Mouse (Mus musculus) left cerebral cortex, adult 9 months (tissue): ENCODE measurements around the gene Bicdl2.

Source experiments
- DNase-seq, 2 experiments: peaks; one replicate each; pipeline ENCODE4 v3.0.0; 2022; ENCODE audit warnings: low spot score in 2 of 2

The Bicdl2 gene

GRCm38 (mm10) chr17:23706212-23706611 lies 45.9 kb downstream of the Bicdl2 start:
- DNase-seq = peak in 1 of 2 experiments; percentile 77

GRCm38 (mm10) chr17:23717003-23717402 lies 56.7 kb downstream of the Bicdl2 start:
- no peak for DNase-seq
